Mouse (Mus musculus) mesoderm, embryonic 11.5 days (tissue): ENCODE measurements around the gene Uba1.
A peak's percentile ranks its signal among the peaks of the same experiment; 100 is the strongest.

Experiments used
- DNase-seq: peaks from one replicate; pipeline ENCODE4 v3.0.0-alpha.2; 2012; ENCODE audit warnings: low read depth, low spot score

Gene Uba1

DNA sequence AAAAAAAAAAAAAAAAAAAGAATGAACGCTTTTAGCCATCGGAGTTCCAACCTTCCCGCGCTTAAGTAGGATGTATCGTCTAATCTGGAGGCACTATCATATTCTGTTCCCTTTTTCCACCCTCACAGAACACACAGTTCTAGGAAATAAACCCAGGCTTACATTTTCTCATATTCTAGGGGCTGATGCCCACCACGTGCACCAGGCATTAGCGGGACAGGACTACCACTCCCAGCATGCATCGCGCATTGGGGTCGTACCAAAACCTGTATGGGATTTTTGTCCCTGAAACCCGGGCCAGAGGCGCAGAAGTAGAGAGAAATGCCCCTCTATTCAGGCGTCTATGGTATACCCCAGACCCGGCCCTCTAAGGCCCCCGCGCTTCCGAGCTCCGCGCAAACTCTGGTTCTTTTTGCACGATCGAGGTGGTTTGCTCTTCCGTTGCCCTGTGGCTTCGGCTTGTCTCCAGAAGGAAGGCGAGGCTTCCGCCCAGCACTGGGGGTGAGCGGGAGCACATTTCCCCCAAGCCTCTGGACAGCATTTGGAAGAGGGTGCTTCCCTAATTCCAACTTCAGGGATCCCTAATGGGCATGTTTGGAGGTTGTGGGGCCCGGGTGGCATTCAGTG is at the start of gene Uba1:
Uba1 (plus strand) TSS at position 301 of the 627 bp plus-strand sequence.
- peak; percentile 90 for DNase-seq

DNA sequence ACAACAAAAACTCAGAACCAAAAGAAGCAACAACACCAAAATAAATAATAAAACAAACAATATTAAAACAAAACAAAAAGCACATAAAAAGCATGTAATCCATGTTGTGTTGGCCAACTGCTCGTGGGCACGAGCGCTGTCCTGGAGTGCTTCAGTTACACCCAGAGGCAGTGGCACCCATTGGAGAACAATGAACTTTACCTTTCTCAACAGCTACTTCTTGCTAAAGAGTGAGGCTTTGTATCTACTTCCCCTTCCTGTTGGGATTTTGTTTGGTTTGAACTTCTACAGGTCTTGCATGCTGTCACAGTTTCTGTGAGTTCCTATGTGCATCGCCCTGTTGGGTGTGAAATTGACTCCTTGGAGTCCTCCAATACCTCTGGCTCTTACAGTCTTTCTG is 49.6 kb upstream of the Uba1 start:
- no peak for DNase-seq

DNA sequence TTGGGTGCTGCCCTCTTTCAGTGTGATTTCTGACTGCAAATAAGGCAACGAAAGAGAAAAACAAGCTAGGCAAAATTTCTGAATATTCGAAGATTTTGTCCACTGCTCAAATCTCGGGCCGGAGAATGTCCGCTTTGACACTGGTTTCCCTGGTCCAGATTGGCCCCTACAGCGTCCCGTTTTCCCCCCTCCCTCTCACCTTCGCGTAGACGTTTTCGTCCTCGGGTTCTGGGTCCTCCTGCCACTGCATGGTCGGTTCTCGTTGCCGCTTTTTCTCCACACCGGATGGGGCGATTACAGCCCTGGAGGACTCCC is 41.3 kb upstream of the Uba1 start:
- DNase-seq: no peak

DNA sequence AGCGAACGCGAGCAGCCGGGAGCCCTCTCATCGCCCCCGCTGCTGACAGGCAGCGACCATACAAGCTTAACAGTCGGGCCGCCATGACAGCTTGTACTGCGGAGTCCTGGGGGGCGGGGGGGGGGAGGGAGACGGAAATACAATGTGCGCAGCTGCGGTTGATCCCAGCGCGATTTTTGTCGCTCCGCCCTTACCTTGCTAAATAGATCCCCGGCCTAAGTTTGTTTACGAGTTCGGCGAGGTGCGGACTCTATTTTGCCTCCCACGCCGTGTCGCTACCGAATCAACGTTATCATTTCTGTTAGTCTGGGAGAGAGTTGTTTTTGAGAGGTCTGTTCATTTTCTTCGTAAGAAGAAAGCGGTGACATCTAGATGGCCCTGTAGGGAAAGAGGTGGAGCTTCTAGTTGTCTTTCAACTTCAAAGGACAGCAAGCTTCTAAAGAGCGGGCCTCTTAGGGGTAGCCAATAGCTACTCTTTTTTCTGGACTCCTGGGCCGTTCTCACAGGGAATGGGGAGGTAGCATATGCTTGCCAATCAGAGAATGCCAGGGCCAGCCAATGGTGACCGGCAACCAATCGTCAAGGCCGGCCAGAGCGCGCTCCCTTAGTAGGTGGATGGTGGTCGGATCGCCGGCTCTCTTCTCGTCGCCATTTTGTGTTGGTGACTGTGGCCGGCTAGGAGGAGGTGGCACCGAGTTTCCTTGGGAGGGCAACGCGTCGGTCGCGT is 40.8 kb upstream of the Uba1 start, which contains the start of the genes Rbm10 and Ndufb11:
Rbm10 (plus strand) TSS at position 328 of the 727 bp plus-strand sequence.
Ndufb11 (minus strand) TSS at position 444 of the 727 bp plus-strand sequence.
- peak; percentile 78 for DNase-seq

DNA sequence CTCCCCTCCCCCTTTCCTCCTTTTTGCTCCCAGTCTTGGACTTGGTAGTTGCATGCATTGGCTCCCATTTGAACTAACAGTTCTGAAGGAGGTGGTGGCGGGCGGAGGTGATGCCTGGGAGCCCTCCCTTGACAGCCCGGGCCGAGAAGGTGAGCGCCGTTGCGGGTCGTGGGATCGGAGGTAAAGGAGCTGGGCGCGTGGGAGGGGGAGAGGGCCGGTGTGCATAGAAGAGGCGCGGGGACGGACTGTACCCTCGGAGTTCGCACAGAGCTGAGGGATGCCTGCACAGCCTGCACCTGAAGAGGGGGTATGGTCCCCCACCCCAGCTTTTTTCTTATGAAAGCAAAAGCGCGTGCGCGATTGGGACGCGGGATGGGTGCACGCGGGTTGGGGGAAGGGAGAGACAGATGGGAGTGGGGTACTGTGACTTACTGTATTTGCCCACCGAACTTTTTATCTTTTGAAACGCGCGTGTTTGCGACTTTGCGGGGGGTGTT is 40.2 kb upstream of the Uba1 start:
- DNase-seq: peak; percentile 26

DNA sequence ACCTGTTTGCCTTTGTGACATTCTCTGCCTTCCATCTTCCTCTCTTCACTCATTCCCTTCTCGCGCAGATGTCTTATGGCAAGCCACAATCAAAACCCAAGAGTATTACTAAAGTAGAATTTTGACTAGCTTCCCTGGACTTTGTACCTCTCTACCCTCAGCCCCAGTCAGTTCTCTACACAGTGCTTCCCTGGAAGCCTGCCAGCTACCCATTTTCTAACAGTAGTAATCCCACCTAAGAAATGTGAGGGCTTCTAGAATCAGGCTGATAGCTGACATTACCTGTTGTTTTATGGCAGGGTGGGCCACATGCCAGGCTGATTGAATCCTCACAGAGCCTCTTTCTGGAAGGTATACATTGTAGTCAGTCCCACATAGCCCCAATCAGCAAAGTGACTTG is 20.0 kb upstream of the Uba1 start:
- no peak for DNase-seq

DNA sequence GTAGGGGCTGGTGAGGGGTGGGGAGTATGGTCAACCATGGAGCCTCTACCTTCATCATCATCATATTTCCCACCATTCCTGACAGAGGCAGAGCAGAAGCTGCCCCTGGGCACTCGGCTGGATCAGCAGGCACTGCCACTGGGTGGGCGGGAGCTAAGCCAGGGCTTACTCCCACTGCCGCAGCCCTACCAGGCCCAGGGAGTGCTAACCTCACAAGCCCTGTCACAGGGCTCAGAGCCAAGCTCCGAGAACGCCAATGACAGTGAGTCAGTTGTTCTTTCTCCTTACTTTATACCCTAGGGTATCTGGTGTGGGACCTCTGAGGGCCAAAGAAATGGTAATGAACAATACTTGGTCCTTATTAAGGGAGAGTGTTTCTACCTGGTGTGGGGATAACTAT is 13.3 kb upstream of the Uba1 start:
- DNase-seq: no peak

DNA sequence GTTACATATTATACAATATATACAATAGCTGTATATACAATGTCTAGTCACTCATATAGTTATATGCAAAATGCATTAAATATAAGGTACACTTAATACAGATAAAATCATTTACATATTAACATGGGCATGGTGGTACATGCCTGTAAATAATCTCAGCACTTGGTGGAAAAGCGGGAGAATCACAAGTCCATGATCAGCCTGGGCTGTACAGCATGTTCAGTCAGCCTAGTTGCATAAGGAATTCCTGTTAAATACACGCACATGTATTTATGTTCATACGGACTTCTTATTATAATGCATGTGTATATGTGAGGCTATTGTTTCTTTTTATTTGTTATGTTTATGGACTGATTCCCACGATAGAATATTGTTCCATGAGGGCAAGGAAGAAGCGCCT is 533 bp upstream of the Uba1 start:
- peak; percentile 1 for DNase-seq

DNA sequence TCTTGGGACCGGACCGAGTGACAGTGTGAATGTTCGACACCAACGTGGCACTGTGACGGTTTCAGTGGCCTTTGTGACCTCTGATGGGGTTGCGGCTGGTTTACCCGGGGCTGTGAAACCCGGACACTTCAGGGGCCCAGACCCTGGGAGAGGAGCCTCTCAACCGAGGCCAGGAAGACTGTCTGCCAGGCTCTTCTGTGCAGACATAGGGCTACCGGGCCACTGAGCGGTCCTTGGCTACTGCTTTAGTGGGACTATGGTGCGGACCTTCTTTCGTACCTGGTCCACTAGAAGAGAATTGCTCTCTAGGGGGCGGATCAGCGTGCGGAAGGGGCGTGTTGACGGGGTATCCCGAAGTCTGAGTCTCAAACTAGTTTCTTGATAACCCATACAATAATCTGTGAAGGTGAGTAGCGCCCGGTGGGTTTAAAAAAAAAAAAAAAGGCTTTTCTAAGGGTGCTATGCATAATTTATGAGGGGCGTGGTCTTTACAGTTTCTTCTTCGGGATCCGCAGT is 823 bp downstream of the Uba1 start:
- DNase-seq: peak; percentile 2

DNA sequence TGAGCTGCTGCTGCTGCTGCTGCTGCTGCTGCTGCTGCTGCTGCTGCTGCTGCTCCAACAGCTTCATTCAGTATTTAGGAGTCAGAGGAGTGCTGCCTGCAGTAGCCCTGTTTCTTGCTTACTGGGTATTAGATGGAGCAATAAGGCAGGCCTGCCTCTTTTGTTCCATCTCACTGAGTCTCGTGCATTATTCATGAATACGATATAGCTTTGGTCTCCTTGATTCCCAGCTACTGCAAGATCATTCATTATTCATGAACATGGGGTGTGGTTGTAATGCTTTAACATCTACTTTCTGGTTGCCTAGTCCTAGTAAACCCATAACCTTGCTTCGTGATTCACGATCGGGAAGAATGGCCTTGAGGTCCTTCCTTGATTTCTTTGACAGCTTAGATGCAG is 4.2 kb downstream of the Uba1 start:
- no peak for DNase-seq

DNA sequence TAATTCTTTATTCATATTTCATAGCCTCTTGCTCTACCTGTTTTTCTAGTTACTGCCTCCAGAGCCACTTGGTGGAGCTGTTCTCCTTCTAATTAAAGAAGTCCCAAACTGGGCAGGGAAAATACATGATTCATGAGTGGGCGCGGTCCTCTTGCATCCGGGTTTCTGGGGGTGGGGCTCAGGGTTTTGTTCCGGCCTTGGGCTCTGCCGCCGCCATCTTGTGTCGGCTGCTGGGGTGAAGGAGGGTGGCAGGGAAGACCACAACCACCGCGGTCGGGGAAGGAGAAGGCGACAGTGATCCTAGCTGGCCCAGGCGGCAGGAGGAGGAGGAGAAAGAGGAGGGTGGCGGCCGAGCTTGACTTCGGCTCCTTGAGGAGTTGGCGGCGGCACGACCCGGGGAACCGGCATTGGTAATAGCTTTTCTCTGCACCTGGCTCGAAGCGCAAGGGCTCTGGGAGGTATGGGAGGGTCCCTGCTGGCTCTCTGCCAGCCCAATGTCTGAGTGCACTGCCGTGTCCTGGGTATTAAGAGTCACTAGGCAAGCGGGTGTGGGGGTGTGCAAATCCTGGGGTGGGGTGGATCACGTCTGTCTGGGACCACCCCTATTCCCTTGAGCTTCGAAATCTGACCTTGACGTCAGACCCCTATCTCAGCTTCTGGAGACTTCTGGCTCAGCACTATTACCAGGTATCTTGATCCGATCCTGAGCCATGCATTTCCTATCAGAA is 4.8 kb downstream of the Uba1 start:
- peak; percentile 87 for DNase-seq

DNA sequence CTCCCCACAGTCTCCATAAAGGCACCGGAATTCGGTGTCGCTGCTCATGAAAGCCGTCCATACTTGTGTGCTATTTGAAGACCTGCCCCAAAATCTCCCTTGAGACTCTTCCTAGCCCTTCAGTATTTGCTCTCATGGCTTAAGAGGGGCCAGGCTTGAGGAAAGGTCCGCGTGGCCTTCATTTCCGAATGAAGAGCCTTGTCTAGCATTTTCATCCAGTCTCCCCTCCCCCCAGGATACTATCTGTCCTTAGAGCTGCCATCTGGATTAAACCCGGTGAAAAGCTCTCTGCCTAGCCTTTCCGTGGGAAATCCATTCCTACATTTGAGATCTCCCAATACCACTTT is 5.3 kb downstream of the Uba1 start:
- DNase-seq: no peak

DNA sequence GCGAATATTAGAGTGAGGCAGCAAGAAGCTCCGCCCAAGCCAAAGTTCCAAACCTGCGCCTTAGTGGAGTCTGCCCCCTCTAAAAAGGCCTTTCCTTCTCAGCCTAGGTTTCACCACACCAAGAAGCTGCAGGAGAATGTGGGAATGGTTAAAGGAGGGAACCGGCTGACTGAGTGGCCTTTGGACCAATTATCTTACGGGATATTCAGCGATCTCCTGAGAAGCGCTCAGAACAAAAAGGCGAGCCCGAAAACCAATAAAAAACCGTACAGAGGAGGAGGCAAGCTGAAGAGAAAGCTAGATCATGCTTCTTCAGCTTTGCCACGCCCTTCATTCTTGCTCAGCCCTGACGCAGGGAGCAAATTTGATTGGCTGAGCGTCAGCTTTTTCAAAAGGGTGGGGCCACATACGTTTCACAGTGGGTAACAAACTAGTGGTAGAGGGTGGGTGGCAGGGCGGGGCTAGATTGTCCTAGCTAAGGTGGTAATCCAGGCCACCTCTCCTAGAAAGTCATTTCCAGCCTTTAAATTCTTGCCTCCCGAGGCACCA is 29.5 kb downstream of the Uba1 start, which contains the start of gene Cdk16:
Cdk16 (plus strand) TSS at position 436 of the 549 bp plus-strand sequence.
- DNase-seq: peak; percentile 92

DNA sequence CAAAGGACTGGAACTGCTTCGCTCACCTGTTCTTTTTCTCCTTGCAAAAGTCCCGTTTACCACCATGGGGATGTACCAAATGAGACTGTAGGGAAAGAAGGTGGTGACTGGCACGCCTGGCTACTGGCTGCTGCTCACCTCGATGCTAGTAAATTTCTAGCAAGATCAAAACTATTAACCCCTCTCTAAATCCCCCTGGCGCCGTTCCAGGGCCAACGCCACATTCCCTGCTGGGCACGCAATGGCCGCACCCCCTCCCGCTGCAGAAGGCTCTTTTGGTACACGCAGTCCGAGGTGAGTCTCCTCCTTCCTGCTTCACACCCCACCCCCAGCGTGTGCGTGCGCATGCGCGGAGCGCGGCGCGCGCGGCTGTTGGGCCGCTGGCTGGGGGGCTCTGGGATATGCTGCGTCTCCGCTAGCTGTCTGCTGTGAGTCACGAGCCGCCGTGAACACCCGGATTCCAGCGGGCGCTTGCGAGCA is 30.0 kb downstream of the Uba1 start:
- DNase-seq: peak; percentile 91

DNA sequence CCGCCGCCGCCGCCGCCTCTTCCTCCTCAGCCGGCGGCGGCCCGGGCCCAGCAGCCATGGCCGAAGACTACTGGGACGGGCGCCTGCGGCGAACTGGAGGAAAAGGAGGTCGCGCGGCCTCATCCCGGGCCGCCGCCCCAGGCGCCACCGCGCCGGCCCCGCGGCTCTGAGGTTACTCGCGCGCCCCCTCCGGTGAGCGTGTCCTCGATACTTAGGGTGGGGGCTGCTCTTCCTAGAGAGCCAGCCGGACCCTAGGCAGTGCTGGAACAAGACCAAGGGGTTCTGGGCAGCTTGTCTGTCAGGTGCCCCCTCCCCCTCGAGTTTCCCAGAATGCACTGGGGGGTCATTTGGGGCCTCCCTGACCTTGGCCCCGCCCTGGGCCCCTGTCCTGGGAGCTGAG is 30.5 kb downstream of the Uba1 start:
- peak; percentile 64 for DNase-seq

DNA sequence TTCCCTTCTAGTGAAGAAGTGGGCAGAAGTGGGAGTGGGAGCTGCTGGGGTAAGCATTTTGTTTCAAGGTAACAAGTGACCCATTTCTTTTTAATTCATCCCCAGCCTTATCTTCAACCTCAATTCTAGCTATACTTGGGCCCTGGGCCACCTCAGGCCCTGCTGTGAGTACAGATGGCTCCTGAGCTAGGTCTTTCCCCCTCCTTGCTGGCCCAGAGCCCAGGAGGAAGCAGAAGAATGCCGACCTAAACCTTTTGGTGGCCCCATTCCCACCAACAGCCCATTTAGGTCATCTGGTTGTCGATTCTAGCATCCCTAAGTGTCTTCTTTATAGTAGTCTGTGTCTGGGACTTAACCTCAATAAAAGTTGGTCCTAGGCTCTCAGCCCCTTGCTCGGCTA is 33.4 kb downstream of the Uba1 start:
- no peak for DNase-seq

DNA sequence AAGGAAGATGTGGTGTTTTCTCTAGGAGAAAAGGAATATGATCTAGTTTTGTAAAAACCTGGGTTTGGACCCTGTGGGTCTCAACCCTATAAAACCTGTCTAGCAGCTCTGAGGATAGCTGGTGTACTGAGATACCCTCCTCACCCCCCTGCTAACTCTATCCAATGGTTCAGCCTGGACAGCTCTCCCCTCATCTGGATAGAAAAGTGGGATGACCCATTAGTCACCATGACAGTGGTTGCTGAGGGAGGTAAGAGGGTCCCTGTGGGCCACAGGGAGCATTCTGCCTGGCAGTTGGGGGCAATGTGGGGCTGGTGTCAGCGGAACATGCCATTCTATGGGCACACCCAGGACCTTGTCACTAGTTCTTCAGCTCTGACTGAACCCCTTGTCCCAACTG is 34.5 kb downstream of the Uba1 start:
- DNase-seq: no peak

DNA sequence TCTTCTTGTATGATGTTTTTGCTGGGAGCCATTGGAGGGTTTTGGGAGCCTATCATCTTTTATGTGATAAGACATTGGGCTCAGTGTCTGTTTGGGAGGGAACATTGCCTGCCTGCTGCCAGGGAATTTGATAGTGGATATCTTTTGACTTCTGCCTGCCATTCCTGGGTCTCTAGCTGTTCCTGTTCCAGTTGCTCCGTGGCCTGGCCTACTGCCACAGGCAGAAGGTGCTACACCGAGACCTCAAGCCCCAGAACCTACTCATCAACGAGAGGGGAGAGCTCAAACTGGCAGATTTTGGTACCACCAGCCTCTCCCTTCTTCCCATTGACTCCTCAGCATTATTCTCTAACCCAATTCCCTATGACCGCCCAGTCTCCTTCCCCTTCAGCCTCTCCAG is 37.7 kb downstream of the Uba1 start:
- no peak for DNase-seq

DNA sequence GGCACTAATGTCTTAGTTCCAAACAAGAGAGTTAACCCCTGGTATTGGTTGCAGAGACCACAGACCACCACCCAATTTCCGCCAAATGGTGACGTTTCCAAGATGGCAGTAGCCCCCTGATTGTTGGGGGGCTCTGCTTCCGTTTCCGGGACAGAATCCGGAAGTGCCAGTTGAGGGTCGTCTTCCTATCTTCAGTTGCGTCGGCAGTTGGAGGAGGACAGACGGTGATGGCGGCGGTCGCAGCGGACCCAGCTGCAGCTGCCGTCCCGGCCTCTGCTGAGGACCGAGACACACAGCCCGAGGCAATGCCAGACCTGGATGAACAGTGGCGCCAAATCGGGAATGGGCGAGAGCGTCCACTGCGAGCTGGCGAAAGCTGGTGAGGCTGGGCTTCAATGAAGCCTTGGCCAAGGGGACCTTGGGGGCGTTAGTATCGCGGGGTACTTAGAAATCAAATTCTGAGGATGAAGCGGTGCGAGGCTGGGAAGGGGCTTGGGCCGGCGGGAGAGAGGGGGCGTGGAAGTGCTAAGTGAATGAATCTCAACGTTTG is 45.7 kb downstream of the Uba1 start, which contains the start of gene Usp11:
Usp11 (plus strand) TSS at position 166 of the 550 bp plus-strand sequence.
- DNase-seq: peak; percentile 71

DNA sequence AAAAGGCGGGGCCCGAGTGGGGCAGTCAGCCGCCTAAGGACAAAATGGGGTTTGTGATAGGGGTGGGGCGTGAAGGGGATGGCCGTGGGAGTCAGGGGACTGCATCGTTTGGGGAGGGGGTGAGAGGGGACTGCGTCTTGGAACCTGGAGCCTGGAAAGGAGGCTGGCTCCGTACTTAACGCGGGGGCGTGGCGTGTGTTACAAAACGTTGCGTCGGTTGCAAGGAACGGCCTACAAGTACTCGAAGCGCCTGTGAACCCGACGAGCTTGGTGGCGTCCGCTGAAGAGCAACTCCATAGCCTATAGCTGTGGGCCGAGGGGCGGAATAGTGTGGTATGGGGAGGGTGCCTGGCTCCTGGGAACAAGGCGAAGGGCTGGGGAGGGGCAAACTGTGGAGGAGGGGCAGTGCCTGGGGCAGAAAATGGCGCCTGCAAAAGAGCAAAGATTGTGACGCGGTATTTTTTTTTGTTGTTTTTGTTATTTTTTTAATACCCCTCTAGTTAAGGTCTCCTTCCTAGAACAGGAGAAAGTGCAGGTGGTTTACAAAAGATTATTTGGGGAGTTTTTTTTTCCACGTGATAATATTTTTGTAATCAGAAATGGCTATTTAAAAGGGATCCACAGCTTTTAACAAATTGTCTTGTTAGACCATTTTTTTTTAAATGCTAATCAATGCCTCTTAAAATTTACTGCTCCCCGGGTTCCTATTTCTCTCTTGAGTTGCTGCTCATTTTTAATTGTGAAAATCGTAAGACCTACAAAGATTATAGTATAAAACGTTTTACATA is 46.4 kb downstream of the Uba1 start:
- peak; percentile 87 for DNase-seq

DNA sequence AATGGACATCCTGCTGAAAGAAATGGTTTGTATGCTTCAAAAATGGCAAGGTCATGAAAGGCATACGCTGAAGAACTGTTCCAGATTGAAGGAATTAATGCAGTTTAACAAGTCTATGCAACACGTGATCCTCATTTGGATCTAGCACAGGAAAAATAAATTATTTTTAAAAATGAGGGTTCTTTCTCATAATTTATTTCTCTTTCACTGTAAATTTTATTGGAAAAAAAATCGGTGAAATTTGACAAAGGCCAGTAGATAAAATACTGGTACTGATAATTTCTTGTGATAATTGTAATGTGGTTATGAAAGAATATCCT is 46.9 kb downstream of the Uba1 start:
- DNase-seq: no peak
